Mouse (Mus musculus) testis, postnatal 10 days (tissue): ENCODE data around the gene Pkdrej.
"Not testable (repeated sequence)": the region's sequence is repeated elsewhere in the genome, so short reads cannot be mapped to it uniquely, and the experiment has no call there.

Source experiments
- DNase-seq: peaks from one replicate; pipeline ENCODE4 v3.0.0; 2021; ENCODE audit warnings: low spot score

Gene Pkdrej

DNA sequence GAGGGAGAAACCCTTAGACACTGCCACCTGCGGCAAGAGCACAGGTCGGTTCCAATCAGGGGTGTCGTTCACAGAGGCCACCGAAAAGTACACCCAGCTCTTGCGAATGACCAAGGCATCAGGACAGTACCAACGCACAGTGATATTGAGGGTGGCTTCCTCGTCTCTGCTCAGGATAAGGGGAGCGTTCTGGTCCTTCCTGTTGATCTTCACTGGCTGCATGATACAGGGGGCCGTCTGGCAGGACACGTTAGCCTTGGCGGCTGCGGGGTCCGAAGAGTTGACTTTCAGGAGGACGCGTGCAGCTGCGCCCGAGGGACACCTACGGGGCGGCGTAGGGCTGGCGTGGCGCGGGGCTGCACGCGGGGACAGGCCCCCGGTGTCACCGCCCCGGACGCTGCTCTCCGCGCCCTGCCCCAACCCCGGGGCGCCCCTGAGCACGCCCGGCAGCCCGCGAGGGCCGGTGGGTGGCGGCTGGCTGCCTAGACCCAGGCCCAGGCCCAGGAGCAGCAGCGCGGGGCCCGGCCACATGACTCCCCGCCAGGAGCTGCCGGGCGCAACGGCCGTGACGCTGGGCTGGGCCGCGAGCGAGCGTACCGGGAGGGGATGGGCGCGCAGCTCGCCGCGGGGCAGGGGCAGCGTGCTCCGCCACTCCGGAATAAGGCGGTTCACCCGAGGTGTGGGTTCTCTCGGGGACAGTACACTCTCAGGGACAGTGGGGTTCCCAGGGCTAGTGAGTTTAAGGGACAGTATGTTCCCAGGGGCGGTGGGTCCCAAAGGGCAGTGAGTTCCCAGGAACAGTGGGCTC, at the start of gene Pkdrej:
Gene Pkdrej, minus strand, starts transcription at position 532 of the 808 bp plus-strand sequence.
- peak; percentile 68 for DNase-seq

DNA sequence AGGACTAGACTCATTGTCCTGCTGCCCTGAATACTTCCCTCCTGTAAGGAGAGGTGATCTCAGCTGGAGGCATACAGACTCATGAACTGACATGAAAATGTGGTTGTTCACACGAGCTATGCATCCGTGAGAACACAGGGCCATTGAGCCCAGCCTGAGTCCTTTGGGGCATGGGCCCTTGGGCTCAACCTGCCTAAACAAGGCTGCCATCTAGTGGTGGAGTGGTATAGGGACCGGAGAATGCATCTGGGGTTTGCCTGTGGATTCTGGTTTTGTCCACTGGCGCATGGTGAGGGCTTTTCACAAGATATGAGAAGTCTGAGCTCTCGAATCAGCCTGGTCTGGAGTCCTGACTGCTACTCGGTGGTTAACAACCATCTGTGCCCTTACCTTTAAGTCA, 46.2 kb upstream of the Pkdrej start:
- DNase-seq, result peak; percentile 72

DNA sequence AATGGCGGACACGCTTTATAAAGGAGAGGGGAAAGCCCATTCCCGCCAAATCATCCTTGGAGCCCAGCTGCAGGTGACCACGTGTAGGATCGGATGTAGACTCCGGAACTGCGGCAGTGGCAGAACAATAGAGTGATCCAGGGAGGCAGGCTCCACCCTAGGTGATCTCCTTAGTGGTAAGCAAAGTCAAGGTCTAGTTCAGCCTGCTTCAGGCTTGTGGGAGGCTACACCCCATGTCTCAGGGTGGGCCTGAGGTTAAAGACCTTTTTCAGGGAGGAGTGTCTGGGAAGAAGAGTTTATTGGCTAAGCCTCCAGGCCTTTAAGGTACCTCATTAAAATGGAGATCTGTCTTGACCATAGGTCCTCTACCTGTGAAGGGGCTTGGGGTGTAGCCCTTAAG, 44.4 kb upstream of the Pkdrej start:
- DNase-seq, result not testable (repeated sequence)

DNA sequence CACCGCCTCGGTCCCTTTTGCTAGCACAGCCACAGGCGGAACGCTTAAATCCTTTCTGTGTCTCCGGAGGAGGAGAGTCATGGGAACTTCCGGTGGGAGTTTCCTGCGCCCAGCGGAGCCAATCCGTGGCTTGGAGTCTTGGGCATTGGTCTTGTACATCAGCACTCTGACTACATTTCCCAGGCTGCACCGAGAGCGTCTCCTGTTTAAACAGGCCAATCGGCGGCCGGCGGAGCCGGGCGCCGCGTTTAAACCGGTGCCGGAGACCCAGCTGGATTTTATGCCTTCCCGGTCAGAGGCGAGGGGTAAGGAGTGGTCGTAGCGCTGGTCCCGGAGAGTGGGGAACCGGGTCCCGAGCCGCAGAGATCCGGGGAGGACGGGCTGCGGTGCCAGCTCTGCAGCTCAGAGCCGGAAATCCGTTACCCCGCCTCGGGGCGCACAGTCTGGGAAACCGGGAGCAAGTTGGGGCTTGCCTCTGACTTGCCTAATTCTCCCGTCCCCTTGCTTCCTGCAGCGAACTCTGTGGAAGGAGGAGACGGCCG, 38.0 kb upstream of the Pkdrej start, which contains the start of gene Gtse1:
Gene Gtse1, plus strand, starts transcription at position 256 of the 542 bp plus-strand sequence.
- peak; percentile 91 for DNase-seq

DNA sequence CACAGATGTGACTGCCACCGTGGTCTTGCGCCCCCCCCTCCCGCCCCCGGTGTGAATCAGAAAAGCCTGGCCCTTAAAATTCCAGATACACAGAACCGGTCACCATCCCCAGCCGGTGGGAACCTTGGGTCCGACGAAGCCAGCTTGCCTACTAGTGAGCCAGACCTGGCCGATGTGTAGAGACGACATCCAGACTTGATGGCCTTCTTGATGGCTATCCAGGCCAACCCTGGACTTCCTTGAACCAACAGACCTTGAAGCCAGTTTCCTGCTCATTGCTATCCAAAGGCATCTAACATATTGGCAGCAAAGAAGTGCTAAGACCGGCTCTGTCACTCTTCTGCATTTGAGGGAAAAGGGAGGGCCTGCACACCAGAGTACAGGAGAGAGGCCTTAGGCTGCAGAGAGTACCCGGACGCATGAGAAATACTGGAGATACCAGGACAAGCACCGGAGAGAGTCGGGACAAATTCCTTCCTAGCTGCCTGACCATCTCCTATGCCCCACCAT, 37.5 kb upstream of the Pkdrej start:
- DNase-seq, result no peak

DNA sequence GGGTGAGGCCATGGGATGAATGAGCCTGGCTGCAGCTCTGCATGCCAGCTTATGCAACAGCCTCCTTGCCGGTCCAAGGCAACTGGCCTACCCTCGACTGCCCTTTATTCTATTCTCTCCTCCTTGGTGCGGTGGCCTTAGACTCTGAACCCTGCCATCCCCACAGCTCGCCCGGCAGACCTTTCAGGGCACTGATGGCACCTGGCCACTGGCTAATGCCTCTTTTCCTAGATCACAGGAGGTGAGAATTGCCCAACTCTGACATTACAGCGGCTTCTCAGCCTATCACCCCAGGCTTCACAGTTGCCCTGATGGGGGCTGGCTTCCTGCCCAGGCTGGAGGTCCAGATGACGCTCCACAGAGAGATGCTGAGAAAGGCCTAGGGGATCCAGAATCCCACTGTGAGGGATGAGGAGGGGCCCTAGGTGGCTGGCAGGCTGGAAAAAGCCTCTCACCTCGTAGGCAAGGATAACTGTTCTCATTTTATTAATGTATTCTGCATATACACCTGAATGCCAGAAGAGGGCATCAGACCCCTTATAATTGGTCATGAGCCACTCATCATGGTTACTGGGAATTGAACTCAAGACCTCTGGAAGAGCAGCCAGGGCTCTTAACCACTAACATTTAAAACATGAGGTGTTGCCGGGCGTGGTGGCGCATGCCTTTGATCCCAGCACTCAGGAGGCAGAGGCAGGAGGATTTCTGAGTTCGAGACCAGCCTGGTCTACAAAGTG, 30.3 kb upstream of the Pkdrej start:
- DNase-seq, result no peak

DNA sequence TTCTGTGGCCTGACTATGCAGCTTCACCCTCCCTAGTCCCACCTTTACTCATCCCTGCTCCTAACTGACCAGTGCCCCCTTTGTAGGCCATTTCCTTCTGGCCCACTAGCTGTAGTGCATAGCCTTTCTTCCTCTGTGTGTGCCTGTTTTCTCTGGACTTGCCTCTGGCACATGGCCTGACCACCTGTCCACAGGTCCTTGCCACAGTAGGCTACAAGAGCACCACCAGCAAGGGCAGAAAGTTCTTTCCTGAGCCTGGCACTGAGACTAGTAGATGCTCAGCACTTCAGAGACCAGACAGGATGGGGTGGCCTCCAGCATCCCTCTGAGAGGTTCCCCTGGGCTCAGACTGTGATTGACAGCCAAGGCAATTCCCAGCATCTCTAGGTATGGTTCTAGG, 23.5 kb upstream of the Pkdrej start:
- no peak for DNase-seq

DNA sequence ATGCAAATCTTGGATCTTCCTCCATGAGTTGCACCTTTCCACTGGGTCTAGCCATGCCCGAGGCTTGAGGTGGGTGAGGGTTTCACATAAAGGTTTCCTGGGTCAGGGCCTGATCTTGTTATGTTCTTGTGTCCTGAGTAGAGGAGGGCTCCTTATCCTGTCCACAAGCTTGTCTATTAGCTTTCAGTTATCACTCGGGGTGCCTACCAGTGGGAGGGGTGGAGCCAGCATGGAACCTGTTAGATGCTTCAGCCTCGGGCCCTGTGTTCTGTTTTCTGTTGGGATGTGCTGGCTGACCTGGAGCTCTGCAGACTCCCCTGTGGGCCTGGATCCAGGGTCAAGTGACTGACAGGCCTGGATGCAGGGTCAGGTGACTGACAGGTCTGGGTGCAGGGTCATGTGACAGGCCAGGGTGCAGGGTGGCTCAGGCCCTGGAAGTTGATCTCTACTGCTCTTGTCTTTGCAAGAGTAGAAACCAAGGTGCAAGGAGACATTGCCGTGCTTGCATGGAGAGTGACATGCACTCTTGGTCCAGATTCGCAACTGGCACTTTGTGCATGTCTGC, 20.3 kb upstream of the Pkdrej start:
- no peak for DNase-seq

DNA sequence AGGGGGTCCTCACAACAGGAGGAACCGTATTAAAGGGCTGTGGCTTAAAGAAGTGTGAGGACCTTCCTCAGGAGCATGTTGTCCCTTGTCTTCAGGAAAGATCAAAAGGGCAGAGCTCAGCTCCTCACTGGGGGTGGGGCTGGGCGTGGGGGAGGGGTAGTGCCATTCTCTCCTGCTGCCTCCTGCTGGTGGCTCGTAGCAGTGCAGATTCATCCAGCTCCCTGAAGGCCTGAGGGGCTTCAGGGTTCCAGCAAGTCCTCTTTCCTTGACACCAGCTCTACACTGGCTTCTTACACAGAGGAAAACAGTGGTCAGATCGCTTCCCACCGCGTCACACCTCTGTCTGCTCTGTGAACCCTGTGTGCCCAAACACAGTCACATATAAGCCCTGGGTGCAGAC, 19.4 kb upstream of the Pkdrej start:
- DNase-seq, result peak; percentile 70

DNA sequence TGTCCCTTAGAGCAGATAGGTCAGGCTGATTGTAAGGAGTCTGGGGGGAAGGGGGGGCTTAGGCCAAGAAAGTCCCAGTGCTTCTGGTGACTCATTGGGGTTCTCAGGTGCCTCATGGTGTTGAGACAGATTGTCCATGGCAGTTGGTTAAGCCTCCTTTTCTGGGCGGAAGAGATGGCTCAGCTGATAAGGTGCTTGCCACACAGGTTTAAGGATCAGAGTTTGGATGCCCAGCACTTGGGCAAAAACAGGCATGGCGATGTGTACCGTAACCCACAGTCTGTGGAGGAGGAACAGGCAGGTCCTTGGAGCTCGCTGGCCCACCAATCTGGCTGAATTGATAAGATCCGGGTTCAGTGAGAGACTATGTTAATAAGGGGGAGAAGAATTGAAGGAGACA, 15.4 kb upstream of the Pkdrej start:
- DNase-seq, result no peak

DNA sequence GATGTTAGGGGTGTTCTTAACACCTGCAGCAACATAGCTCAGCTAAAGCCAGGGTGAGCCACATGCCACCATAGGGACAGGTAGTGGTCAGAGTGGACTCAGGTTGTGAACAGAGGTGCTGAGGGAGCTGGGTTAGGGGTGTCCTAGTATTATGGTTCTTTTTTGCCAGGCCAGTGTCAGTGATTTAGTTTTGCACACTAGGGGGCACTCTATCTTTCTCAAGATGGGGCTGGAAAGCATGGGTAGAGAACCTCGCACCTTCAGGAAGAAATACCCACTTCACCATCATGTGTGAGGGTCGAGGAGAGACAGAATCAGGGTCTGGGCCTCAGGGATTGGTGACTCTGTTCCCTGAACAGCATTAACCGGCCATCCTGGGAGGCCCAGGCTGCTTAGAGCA, 13.8 kb upstream of the Pkdrej start:
- DNase-seq, result no peak

DNA sequence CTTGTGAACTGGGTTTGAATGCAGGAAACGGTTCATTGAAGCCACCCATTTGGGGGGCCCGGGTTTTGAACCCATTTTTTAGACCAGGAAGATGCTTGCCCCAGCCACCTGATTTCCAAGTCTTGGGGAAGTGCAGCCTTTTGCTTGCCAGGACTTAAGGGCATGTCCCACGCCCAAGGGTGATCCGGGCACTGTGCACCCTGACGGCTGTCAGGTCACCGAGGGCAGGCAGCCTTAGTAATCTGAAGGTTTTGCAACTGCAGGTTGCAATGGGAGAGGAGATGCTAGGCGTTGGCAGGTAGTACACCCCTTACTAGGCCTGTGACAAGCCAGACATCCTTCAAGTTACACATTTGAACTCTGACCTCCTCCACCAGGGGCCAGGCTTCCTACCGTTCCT, 11.1 kb upstream of the Pkdrej start:
- DNase-seq, result no peak

DNA sequence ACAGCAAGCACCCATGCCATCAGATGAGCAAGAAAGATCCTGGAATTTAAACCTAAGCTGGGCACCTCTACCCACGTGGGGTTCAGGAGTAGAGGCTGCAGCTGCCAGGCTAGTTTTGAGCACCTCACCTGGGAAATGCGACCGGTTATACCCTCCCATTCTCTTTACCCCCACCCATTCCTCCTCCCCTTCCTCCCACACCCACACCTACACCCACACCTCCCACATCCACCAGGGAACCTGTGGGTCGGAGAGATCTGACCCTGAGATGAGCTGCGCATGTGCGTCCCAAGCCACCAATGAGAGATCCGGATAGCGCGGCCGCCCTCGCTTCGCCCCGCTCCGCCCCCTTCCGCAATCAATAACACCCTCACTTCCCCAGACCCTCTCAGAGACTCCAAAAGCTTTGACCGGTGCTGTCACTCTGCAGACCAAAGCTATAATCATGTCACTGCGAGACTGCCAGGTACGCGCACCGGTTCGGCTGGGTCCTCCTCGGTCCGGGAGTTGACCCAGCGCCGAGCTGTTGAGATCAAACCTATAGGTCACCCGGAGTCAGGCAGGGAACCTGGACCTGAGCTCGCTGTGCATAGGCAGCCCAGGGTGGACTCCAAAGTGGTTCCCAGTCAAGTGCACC, 10.5 kb upstream of the Pkdrej start, which contains the start of gene Ttc38:
Gene Ttc38, plus strand, starts transcription at position 353 of the 637 bp plus-strand sequence.
- DNase-seq, result peak; percentile 85

DNA sequence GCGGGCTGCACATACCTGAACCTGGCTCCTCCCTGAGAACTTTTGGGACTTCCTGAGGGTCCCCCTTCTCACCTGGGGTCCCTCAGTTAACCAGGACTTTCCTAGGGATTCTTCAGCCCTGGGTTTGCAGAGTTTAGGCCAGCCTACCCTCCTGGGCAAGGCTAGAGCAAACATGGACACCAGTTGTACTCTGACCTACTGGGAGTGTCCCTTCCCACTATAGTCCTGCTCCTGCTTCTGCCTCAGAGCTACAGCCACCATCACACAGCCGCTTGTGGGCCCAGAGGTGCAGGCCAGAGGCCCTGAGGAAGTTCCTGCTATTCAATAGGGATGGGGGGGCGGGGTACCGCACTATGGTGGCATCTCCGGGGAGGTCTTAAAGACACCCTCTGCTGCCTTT, 7.9 kb upstream of the Pkdrej start:
- DNase-seq, result no peak

DNA sequence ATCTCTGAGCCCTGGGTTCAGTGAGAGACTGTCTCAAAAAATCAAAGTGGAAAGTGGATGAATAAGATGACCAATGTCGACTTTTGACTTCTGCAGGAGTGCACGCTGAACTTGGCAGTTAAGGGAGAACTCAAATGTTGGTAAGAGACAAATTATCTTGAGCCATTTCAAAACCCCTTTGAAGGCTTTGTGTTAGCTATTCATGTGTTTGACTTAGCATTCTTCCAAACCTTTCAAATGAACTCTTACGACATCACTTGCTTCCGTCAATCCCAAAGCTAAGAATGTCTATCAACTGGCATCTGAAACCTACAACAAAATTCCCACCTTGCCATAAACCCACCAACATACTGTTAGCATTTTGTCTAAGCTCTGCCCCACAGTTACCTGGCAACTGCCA, 6.5 kb upstream of the Pkdrej start:
- no peak for DNase-seq

DNA sequence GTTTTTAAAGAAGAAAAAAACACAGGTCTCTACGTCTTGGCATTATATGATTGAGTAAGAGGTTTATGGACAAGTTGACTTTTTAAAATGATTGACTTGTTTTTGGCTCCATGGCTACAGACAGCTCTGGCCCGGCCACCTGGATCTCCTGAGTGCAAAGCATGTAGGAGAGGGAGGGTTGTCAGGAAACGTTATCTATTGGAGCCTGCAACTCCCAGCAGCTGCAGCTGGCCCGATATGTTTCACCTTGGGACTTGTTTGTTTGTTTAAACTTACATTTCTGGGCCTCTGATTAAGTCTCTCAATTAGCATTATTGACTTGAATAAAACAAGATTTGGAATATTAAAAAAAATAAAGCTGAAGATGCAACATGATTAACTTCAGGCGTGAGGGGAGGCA, 5.1 kb upstream of the Pkdrej start:
- DNase-seq, result no peak

DNA sequence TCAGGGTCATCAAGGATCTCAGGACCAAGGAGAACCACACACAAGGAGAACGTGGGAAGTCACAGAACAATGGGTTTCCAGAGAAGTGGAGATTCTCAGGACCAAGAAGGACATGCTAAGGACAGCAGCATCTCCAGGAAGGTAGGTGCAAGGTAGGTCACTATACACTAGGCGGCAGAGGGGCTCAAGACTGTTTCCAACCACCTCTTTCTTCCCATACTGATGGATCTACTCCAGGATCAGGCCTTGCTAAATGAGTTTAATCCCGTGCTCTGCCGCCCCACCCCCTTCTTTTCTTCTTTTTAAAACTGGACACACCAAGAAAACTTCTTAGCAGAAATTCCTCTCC, 451 bp upstream of the Pkdrej start:
- DNase-seq, result no peak

DNA sequence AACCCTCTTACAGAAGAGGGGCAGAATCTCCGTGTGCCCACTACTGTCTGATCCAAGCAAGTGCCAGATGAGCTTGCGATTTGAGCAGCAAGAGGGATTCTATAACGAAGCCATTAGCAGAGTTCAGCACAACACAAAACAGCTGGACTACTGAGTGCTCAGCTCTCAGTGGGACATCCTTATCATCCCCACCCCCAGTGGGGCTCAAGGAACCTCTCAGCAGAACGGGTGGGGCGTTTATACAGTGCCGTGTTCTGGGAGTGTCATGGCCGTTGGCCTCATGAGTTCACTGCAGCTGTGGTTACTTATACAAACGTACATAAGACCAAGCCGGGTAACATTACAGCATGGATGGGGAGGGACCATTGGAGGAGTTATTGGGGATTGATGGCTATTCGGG, 8.1 kb downstream of the Pkdrej start:
- DNase-seq, result no peak

DNA sequence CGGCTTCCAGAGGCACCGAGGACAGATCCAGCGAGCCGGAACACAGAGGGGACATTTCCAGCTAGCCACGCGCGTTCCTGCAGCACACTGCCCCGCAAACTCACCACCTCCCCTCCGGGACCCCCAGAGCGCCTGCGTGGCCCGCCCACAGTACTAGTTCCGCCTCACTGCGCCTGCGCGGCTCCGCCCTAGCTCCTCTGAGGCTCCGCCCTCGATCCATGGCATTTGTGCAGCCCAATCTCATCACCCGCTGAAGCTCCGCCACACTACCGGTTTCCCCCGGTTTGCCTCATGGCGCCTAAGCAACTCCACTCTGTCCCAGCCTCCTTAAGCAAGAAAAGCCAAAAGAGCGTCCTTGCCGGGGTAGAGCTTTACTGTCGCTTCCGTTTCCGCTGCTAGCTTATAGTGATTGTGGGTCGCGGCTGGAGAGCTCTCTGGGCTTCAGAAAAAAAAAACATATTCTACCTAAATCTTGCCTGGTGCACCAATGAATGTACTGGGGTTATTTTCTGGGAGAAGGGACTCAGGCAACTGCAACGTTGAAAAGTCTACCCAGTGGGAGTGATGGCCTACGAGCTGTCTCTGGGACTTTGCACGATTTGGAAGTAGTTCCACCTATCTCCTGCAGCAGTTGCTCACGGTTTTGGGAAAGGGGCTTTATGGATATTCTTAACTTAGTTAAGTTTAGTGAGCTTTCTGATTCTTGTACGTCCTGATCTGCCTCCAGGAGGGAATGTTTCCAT, 9.8 kb downstream of the Pkdrej start, which contains the start of gene Cdpf1:
Gene Cdpf1, minus strand, starts transcription at position 163 of the 743 bp plus-strand sequence.
- DNase-seq, result peak; percentile 99

DNA sequence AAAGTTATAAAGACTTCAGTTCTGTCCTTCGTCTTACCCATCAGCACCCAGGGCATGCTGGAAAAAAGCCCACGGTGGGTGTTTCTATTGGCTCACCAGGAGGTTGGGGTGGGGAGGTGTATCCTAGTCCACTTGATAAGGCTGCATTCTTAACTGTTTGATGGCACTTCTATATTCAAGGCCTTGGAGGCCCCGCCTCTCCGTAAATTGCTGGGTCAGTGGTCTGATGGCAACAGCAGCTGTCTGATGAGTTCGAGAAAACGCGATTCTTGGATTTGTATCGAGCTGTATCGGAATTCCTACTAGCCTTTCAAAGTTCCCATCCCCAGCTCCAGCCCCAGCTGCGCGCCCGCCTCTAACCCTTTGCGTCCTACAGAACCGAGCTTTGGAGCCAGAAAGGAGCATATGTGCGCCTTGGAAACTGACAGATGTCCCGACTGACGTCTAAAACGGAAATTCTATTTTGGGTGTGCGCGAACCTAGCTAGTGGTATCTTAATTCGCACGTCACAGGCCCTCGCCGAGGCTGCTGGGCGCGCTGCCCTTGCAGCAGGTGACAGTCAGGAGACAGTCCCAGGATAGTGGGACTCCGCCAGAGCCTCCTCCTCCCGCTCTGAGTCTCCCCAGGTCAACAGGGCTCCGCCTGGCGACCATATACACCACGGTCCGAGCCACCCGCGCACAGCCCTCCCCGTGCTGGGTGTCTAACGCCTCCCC, 10.6 kb downstream of the Pkdrej start:
- DNase-seq, result peak; percentile 68

DNA sequence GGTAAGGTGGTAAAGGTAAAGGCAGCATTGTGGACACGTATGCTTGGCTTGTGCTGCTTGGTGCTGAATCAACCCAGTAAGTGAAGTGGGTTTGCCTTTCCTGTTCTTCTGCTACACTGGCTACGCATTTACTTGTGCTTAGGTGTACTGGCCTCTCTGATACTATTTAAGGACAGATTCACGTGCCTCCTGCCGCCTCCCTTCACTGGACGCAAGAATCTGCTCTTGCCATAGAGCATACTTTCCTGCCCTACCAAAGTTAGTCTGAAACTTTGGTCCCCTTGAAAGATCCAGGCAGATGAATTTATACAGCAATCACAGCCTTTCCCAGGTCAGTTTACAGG, 11.1 kb downstream of the Pkdrej start:
- DNase-seq, result no peak
